Mouse (Mus musculus) gastrocnemius, adult 2 months (tissue): ENCODE data around the gene Sept6. TPM values are rescaled to one million over a fixed set of nuclear protein-coding genes. Genes with fewer than 3 reads are reported as not detected.

Experiments
- DNase-seq: peaks from one replicate; pipeline ENCODE4 v3.0.0; 2022
- H3K27ac ChIP-seq: fragments of 200-600 bp; 2 replicates; pipeline ENCODE4 v1.8.1; 2022; ENCODE audit warnings: mild to moderate bottlenecking
- H3K4me3 ChIP-seq: fragments of 200-600 bp; 2 replicates; pipeline ENCODE4 v1.8.1; 2022; ENCODE audit warnings: mild to moderate bottlenecking, moderate library complexity
- CTCF ChIP-seq: fragments of 200-600 bp; IDR thresholded peaks from 2 replicates; pipeline ENCODE4 v1.8.1; 2022; ENCODE audit warnings: antibody characterized with exemption, mild to moderate bottlenecking, moderate library complexity
- intact Hi-C: fragments of 180-260 bp; cut with DNase I; formaldehyde crosslinking; loops from one replicate; pipeline ENCODE4 v1.15.1; 2025
- total RNA-seq, 2 experiments: library from RNA; stranded (reverse); gene quantifications; 2 replicates each; pipeline ENCODE4 v1.2.3; 2021

The Sept6 gene
- total RNA-seq, 2 experiments from 2014 or later, result 0.99 to 1.9 TPM

- intact Hi-C loops, result no loop called here
- H3K27ac ChIP-seq, result no peak overlapping the region
Observed at GRCm38 (mm10) chrX:36884719-36885118, 106.9 kb downstream of the Sept6 start.

GRCm38 (mm10) chrX:36874704-36875128 lies 116.9 kb downstream of the Sept6 start:
- DNase-seq, result peak; percentile 24
- no peak for TF ChIP-seq CTCF
- Histone ChIP-seq H3K27ac (peak overlapping the region; percentile 89), H3K4me3 (peak overlapping the region; percentile 87)
- intact Hi-C loops, result no loop called here

More at GRCm38 (mm10) chrX:36884719-36885118, 106.9 kb downstream of the Sept6 start:
- DNase-seq, result no peak
- H3K4me3 ChIP-seq, result no peak overlapping the region
- TF ChIP-seq CTCF, result peak; percentile 34; the same call in 1 of the 2 replicates

GRCm38 (mm10) chrX:36874178-36874696 lies 117.4 kb downstream of the Sept6 start:
- peak overlapping the region; percentile 89 for H3K27ac ChIP-seq
- intact Hi-C loops, result no loop called here
- peak; percentile 94 for DNase-seq
- H3K4me3 ChIP-seq, result peak overlapping the region; percentile 87
- TF ChIP-seq CTCF, result no peak

GRCm38 (mm10) chrX:36873765-36874164 lies 117.8 kb downstream of the Sept6 start, which contains the start of the genes Ube2a and C330007P06Rik:
Gene Ube2a, plus strand, starts transcription at chrX:36873900.
Gene C330007P06Rik, minus strand, starts transcription at chrX:36874111.
- H3K4me3 ChIP-seq, result peak within 1 kb of the TSS; percentile 87
- H3K27ac ChIP-seq, result peak within 1 kb of the TSS; percentile 89
- DNase-seq, result no peak
- intact Hi-C loops, result no loop called here
- TF ChIP-seq CTCF, result no peak

- DNase-seq, result no peak
Observed at GRCm38 (mm10) chrX:36870372-36870771, 121.2 kb downstream of the Sept6 start.

GRCm38 (mm10) chrX:36864609-36865328 lies 126.8 kb downstream of the Sept6 start:
- intact Hi-C loops, result loop anchor here (5.0 kb wide), 1 partner anchor 38 kb away; the partner anchor contains the start of gene Nkrf
- DNase-seq, result no peak
- peak overlapping the region; percentile 87 for H3K27ac ChIP-seq
- peak overlapping the region; percentile 75 for H3K4me3 ChIP-seq
- no peak for TF ChIP-seq CTCF

More at GRCm38 (mm10) chrX:36870372-36870771, 121.2 kb downstream of the Sept6 start:
- intact Hi-C loops, result no loop called here
- TF ChIP-seq CTCF, result no peak
- Histone ChIP-seq H3K27ac (no peak overlapping the region), H3K4me3 (no peak overlapping the region)

GRCm38 (mm10) chrX:36863766-36864608 lies 127.6 kb downstream of the Sept6 start:
- peak overlapping the region; percentile 87 for H3K27ac ChIP-seq
- intact Hi-C loops, result loop anchor here (5.0 kb wide), 1 partner anchor 38 kb away; the partner anchor contains the start of gene Nkrf
- peak; percentile 87 for DNase-seq
- peak overlapping the region; percentile 75 for H3K4me3 ChIP-seq
- TF ChIP-seq CTCF, result no peak

Other genes starting within 250 kb of the Sept6 start
- gene Slc25a43, start 248.1 kb downstream of the Sept6 start, total RNA-seq, result not detected
- gene Slc25a5, start 196.1 kb downstream of the Sept6 start, total RNA-seq, result 10 to 100 TPM; 55.8 to 80.1 TPM
- 10 to 100 TPM; 37.7 to 40.0 TPM for gene Ube2a, start 117.9 kb downstream of the Sept6 start, total RNA-seq
- gene C330007P06Rik, start 117.7 kb downstream of the Sept6 start, total RNA-seq, result 10 to 100 TPM; 12.0 TPM
- 1 to 10 TPM; 2.7 to 2.9 TPM for gene Nkrf, start 88.9 kb downstream of the Sept6 start, total RNA-seq
- gene Sowahd, start 57.1 kb upstream of the Sept6 start, total RNA-seq, result not detected
- 100 to 1,000 TPM; 265 to 297 TPM for gene Rpl39, start 93.6 kb upstream of the Sept6 start, total RNA-seq
- 10 to 100 TPM in 1 of 2 experiments, 1 to 10 TPM in 1; 9.4 to 10.1 TPM for gene Upf3b, start 118.5 kb upstream of the Sept6 start, total RNA-seq
- 10 to 100 TPM in 1 of 2 experiments, 1 to 10 TPM in 1; 6.1 to 10.1 TPM for gene Nkap, start 135.0 kb upstream of the Sept6 start, total RNA-seq
- not detected for gene Akap14, start 177.0 kb upstream of the Sept6 start, total RNA-seq
- 100 to 1,000 TPM; 357 to 460 TPM for gene Ndufa1, start 199.4 kb upstream of the Sept6 start, total RNA-seq
- gene Rnf113a1, start 199.5 kb upstream of the Sept6 start, total RNA-seq, result 1 to 10 TPM; 1.7 to 2.6 TPM
- gene Gm9, start 219.2 kb upstream of the Sept6 start, total RNA-seq, result not detected
- not detected for gene Rhox1, start 230.5 kb upstream of the Sept6 start, total RNA-seq